Mouse (Mus musculus) CH12.LX (cell line): ENCODE measurements around the gene Acoxl. TPM values are rescaled to one million over a fixed set of nuclear protein-coding genes. Genes with fewer than 3 reads are reported as not detected.

ENCODE experiments used
- DNase-seq: peaks from one replicate; pipeline ENCODE4 v3.0.0-alpha.2; 2013; ENCODE audit errors: extremely low read depth
- H3K27ac ChIP-seq: 2 replicates; pipeline ENCODE4 v1.5.1; 2012; ENCODE audit warnings: low read depth, mild to moderate bottlenecking, control low read depth, moderate library complexity; ENCODE audit not compliant: insufficient read depth
- H3K27me3 ChIP-seq: replicated peaks from 2 replicates; pipeline ENCODE3; 2012; ENCODE audit warnings: inconsistent platforms
- H3K36me3 ChIP-seq, 2 experiments: replicated peaks in 1 of 2; 2 replicates each; pipeline versions ENCODE3 to v1.6.1; 2012; ENCODE audit warnings: inconsistent platforms in 1 of 2, low read length in 1 of 2, mild to moderate bottlenecking in 1 of 2, mixed read lengths in 1 of 2, moderate library complexity in 1 of 2; ENCODE audit not compliant: control insufficient read depth in 1 of 2, insufficient read depth in 1 of 2
- H3K4me1 ChIP-seq, 2 experiments: 2 replicates each; pipeline ENCODE4 v1.6.1; 2012; ENCODE audit warnings: inconsistent platforms in 1 of 2, moderate library complexity in 1 of 2; ENCODE audit not compliant: insufficient read depth in 2 of 2, control insufficient read depth in 1 of 2
- H3K4me2 ChIP-seq: 2 replicates; pipeline ENCODE4 v1.6.1; 2012; ENCODE audit warnings: low read depth, mild to moderate bottlenecking, control low read depth; ENCODE audit not compliant: poor library complexity, insufficient read depth, severe bottlenecking
- H3K4me3 ChIP-seq, 3 experiments: fragments of 150-350 bp in 1 of 3; sonication (generic) in 1 of 3; replicated peaks in 1 of 3; 2 replicates each; pipeline versions ENCODE3 to v1.5.1; 2011 to 2012; ENCODE audit warnings: low read depth in 2 of 3, low read length in 2 of 3, mild to moderate bottlenecking in 2 of 3, moderate library complexity in 2 of 3, control low read depth in 1 of 3, improper control_type of control experiment in 1 of 3, inconsistent platforms in 1 of 3, mixed read lengths in 1 of 3; ENCODE audit not compliant: poor library complexity in 1 of 3
- H3K79me2 ChIP-seq: replicated peaks from 2 replicates; pipeline ENCODE4 v1.6.1; 2012; ENCODE audit warnings: mild to moderate bottlenecking, moderate library complexity; ENCODE audit not compliant: control insufficient read depth, poor library complexity, insufficient read depth, severe bottlenecking; ENCODE audit errors: extremely low read depth
- H3K9ac ChIP-seq: 2 replicates; pipeline ENCODE4 v1.6.1; 2012; ENCODE audit warnings: low read depth, mild to moderate bottlenecking, control low read depth, moderate library complexity; ENCODE audit not compliant: insufficient read depth
- H3K9me3 ChIP-seq: replicated peaks from 2 replicates; pipeline ENCODE3; 2012; ENCODE audit warnings: low read length, inconsistent platforms, mixed read lengths
- CHD1 ChIP-seq: IDR thresholded peaks from 2 replicates; pipeline ENCODE4 v1.6.1; 2012; ENCODE audit warnings: low read depth, low read length, improper control_type of control experiment, inconsistent platforms
- CHD2 ChIP-seq: IDR thresholded peaks from 2 replicates; pipeline ENCODE4 v1.6.1; 2011; ENCODE audit warnings: low read length, improper control_type of control experiment
- E2F4 ChIP-seq: IDR thresholded peaks from 2 replicates; pipeline ENCODE4 v1.6.1; 2011; ENCODE audit warnings: low read depth, low read length, improper control_type of control experiment; ENCODE audit not compliant: insufficient replicate concordance
- EP300 ChIP-seq: IDR thresholded peaks from 2 replicates; pipeline ENCODE4 v1.6.1; 2011; ENCODE audit warnings: low read length, improper control_type of control experiment
- ETS1 ChIP-seq: conservative IDR thresholded peaks from 2 replicates; pipeline ENCODE4 v1.6.1; 2012; ENCODE audit warnings: low read depth, mild to moderate bottlenecking, inconsistent platforms, low read length, improper control_type of control experiment, moderate library complexity
- GABPA ChIP-seq: IDR thresholded peaks from 2 replicates; pipeline ENCODE4 v1.6.1; 2012; ENCODE audit warnings: low read depth, low read length, improper control_type of control experiment, inconsistent platforms; ENCODE audit not compliant: insufficient replicate concordance
- IRF4 ChIP-seq: IDR thresholded peaks from 2 replicates; pipeline ENCODE4 v1.6.1; 2014; ENCODE audit warnings: low read depth, mild to moderate bottlenecking, inconsistent platforms, low read length, improper control_type of control experiment
- JUN ChIP-seq: IDR thresholded peaks from 2 replicates; pipeline ENCODE4 v1.6.1; 2011; ENCODE audit warnings: low read depth, mild to moderate bottlenecking, low read length, improper control_type of control experiment, moderate library complexity; ENCODE audit not compliant: insufficient read depth
- JUND ChIP-seq: conservative IDR thresholded peaks from 2 replicates; pipeline ENCODE4 v1.6.1; 2011; ENCODE audit warnings: low read depth, low read length, improper control_type of control experiment
- MAFK ChIP-seq: IDR thresholded peaks from 2 replicates; pipeline ENCODE4 v1.6.1; 2011; ENCODE audit warnings: low read length, improper control_type of control experiment; ENCODE audit not compliant: insufficient replicate concordance
- MEF2A ChIP-seq: IDR thresholded peaks from 2 replicates; pipeline ENCODE4 v1.6.1; 2014; ENCODE audit warnings: low read depth, mild to moderate bottlenecking, inconsistent platforms, low read length, improper control_type of control experiment, borderline replicate concordance
- MYC ChIP-seq: IDR thresholded peaks from 2 replicates; pipeline ENCODE4 v1.6.1; 2011; ENCODE audit warnings: low read depth, mild to moderate bottlenecking, improper control_type of control experiment, low read length
- NRF1 ChIP-seq: IDR thresholded peaks from 2 replicates; pipeline ENCODE4 v1.6.1; 2014; ENCODE audit warnings: low read depth, mild to moderate bottlenecking, inconsistent platforms, low read length, improper control_type of control experiment, moderate library complexity
- POLR2A ChIP-seq: IDR thresholded peaks from 2 replicates; pipeline ENCODE4 v1.6.1; 2011; ENCODE audit warnings: low read depth, mild to moderate bottlenecking, improper control_type of control experiment, low read length
- RAD21 ChIP-seq: IDR thresholded peaks from 2 replicates; pipeline ENCODE4 v1.6.1; 2011; ENCODE audit warnings: low read depth, mild to moderate bottlenecking, low read length, improper control_type of control experiment, moderate library complexity
- RCOR1 ChIP-seq: conservative IDR thresholded peaks from 2 replicates; pipeline ENCODE4 v1.6.1; 2012; ENCODE audit warnings: low read depth, mild to moderate bottlenecking, inconsistent platforms, low read length, improper control_type of control experiment
- SIN3A ChIP-seq: IDR thresholded peaks from 2 replicates; pipeline ENCODE4 v1.6.1; 2012; ENCODE audit warnings: low read length, improper control_type of control experiment, inconsistent platforms
- SMC3 ChIP-seq: IDR thresholded peaks from 2 replicates; pipeline ENCODE4 v1.6.1; 2011; ENCODE audit warnings: low read depth, low read length, improper control_type of control experiment
- TBP ChIP-seq: conservative IDR thresholded peaks from 2 replicates; pipeline ENCODE4 v1.6.1; 2011; ENCODE audit warnings: low read depth, low read length, improper control_type of control experiment
- TCF12 ChIP-seq: IDR thresholded peaks from 2 replicates; pipeline ENCODE4 v1.6.1; 2014; ENCODE audit warnings: low read depth, mild to moderate bottlenecking, inconsistent platforms, low read length, improper control_type of control experiment
- UBTF ChIP-seq: IDR thresholded peaks from 2 replicates; pipeline ENCODE4 v1.6.1; 2012; ENCODE audit warnings: low read depth, mild to moderate bottlenecking, inconsistent platforms, low read length, improper control_type of control experiment, moderate library complexity
- USF2 ChIP-seq: conservative IDR thresholded peaks from 2 replicates; pipeline ENCODE4 v1.6.1; 2011; ENCODE audit warnings: low read depth, low read length, improper control_type of control experiment
- ZC3H11A ChIP-seq: IDR thresholded peaks from 2 replicates; pipeline ENCODE4 v1.6.1; 2012; ENCODE audit warnings: low read depth, mild to moderate bottlenecking, inconsistent platforms, low read length, improper control_type of control experiment
- ZKSCAN1 ChIP-seq: IDR thresholded peaks from 2 replicates; pipeline ENCODE4 v1.6.1; 2012; ENCODE audit warnings: low read depth, inconsistent platforms, low read length, improper control_type of control experiment, borderline replicate concordance
- ZMIZ1 ChIP-seq: IDR thresholded peaks from 2 replicates; pipeline ENCODE4 v1.6.1; 2012; ENCODE audit warnings: low read depth, mild to moderate bottlenecking, inconsistent platforms, low read length, improper control_type of control experiment
- dilution Hi-C: fragments of 300-500 bp; cut with MboI; formaldehyde crosslinking; loops from 2 replicates; pipeline ENCODE4 v1.14.3; 2020; ENCODE audit warnings: low sequenced_read_pairs; ENCODE audit not compliant: extremely low pct_unique_long_range_greater_than_20kb, extremely low pct_ligation_motif_present
- in situ Hi-C: fragments of 300-500 bp; cut with MboI; formaldehyde crosslinking; loops from 3 replicates; pipeline ENCODE4 v1.14.3; 2019; ENCODE audit warnings: low sequenced_read_pairs, low pct_ligation_motif_present, low pct_unique_long_range_greater_than_20kb, mixed read lengths
- polyA plus RNA-seq: library from polyadenylated mRNA; unstranded; fragments of >175 nt; gene quantifications from 2 replicates; pipeline ENCODE4 v1.2.1, GENCODE M21; 2012; ENCODE audit warnings: low read depth; ENCODE audit not compliant: insufficient read length
- total RNA-seq, 2 experiments: library from RNA; depleted of rRNA; stranded (reverse); fragments of 300-350 nt in 1 of 2; fragments of >200 nt in 1 of 2; gene quantifications; 2 replicates each; pipeline ENCODE4 v1.2.3; 2012 to 2014

Acoxl gene
- total and polyA plus RNA-seq, 3 experiments: 0.25 to 0.43 TPM; not detected in 1

DNA sequence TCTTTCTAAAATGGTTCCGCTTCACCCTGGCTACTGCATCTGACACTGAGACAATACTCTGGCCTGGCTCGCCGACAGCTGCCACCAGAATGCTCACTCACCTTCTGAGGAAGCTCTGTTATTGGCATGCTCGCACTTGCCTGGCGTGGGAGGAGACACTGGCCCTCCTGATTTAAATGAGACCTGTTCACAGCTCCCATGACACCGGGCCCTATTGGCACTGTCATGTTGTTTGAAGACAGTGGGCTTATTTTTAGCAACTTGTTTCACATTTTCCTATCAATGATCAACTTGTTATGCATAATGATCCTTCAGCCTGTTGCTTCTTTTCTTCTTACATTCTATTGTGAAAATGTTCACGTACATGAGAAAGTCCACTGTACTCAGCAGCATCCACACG lies 324.5 kb downstream of the Acoxl start:
- H3K27me3 ChIP-seq: no peaks in the 10 kb centered on the region
- TF ChIP-seq IRF4 (0 out of 2 replicates have a peak, but pooled peaks have one; percentile 18), ETS1 (peak; percentile 37; the same call in 1 of the 2 replicates), JUN (peak; percentile 36; the same call in 1 of the 2 replicates), JUND (0 out of 2 replicates have a peak, but pooled peaks have one; percentile 44), GABPA (no peak), MAFK (no peak), POLR2A (no peak), ZC3H11A (no peak), MYC (no peak), E2F4 (no peak), MEF2A (peak; percentile 88), CHD1 (no peak), RAD21 (no peak; the same call in 1 of the 2 replicates), ZMIZ1 (no peak), EP300 (peak; percentile 17; the same call in 1 of the 2 replicates), CHD2 (no peak)
- TF ChIP-seq, all 38 proteins: peak for 6
- in situ Hi-C loops (no loop called here), dilution Hi-C loops (no loop called here)
- H3K4me2 ChIP-seq: no peak overlapping the region
- H3K9me3 ChIP-seq: no peaks in the 10 kb centered on the region
- peaks cover 11 to 35% of the 10 kb centered on the region in 2 experiments for H3K36me3 ChIP-seq
- no peak overlapping the region for H3K9ac ChIP-seq
- H3K79me2 ChIP-seq: no peaks in the 10 kb centered on the region
- H3K27ac ChIP-seq: no peak overlapping the region
- DNase-seq: peak; percentile 54
- H3K4me1 ChIP-seq: peaks cover 9 to 54% of the 10 kb centered on the region in 2 experiments
- H3K4me3 ChIP-seq: no peak overlapping the region

DNA sequence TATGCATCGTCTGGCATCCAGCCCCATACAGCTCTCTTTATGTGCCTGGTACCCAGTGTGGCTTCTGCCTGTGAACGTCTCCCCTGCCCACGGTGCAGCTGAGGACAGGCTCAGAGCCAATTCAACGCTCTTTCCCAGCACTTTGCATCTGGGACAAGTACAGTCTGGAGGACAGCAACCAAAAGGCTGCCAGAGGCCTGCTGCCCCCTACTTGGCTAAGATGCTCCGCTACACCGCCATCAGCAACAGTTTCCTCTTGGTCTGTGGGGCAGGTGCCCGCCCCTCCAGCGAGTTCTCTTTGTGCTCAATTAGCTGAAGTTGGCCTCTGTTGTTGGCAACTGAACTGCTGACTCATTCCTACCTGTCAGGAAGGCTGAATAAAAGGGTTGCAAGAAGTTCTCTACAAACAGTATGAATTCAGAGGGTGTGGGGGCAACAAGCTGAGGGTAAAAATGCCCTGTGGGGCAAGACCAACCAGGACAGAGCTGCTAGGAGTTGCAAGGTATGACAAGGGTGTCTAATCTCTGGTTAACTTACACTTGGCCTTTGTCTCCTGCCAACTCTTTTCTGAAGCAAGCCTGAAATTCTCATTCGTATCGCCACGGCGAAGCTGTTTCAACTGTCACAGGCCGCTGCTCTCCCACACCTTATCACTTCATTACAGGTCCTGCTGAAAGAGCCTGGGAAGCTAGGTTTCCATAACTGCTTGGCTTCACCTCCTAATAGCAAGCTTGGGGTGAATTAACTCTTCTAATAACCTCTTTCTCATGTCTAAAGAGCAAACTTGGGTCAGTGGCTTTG lies 328.1 kb downstream of the Acoxl start:
- H3K4me2 ChIP-seq: no peak overlapping the region
- H3K79me2 ChIP-seq: no peaks in the 10 kb centered on the region
- H3K27me3 ChIP-seq: no peaks in the 10 kb centered on the region
- peaks cover 0 to 4% of the 10 kb centered on the region in 2 experiments for H3K36me3 ChIP-seq
- no peak overlapping the region for H3K9ac ChIP-seq
- no peak for TF ChIP-seq EP300
- no peak for TF ChIP-seq RCOR1
- TF ChIP-seq TBP: no peak
- TF ChIP-seq POLR2A: no peak
- no peak for TF ChIP-seq USF2
- no peak for TF ChIP-seq IRF4
- TF ChIP-seq ETS1: no peak
- TF ChIP-seq NRF1: no peak
- no peak for TF ChIP-seq ZKSCAN1
- TF ChIP-seq SMC3: no peak
- TF ChIP-seq SIN3A: no peak
- no peak for TF ChIP-seq UBTF
- TF ChIP-seq E2F4: no peak
- TF ChIP-seq TCF12: no peak
- TF ChIP-seq, all 38 proteins: peak for 0
- dilution Hi-C loops (no loop called here), in situ Hi-C loops (no loop called here)
- no peak overlapping the region for H3K27ac ChIP-seq
- H3K9me3 ChIP-seq: no peaks in the 10 kb centered on the region
- no peak overlapping the region for H3K4me3 ChIP-seq
- DNase-seq: no peak
- H3K4me1 ChIP-seq: peaks cover 6 to 32% of the 10 kb centered on the region in 2 experiments; a peak in 3 of 4 replicates
